Comparison of ENCODE assay signal across 14 mouse cellular contexts in the genomic region with DNA sequence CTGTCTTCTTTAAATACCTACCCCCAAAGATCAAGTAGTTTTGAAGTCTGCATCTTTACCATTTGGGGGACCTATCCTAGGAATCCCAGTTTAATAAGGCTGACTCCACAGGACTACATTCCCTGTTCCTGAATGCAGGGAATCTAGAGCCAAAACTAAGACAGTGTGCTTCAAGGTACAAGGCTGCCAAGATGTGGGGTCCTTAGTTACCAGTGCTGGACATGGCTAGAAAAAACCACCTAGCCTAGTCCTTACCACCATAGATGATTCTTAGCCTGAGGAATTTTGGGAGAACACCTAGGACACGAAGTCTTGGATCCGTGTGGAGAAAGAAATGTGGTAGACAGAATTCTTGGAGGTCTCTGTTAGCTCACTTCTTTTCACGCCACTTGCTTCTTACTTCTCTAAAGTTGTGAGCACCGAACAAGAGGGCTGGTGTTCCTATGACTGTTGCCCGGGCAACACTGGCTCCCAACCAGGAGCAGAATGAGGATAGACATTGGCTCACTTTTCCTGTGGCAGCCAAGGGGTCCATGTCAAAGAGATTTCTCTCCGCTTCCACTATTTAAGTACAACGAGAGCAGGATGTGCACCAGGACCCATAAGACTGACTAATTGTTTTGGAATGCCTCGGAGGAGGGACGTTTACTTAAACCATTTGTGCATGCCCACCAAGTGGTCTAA. TPM values are rescaled to one million over a fixed set of nuclear protein-coding genes. Genes with fewer than 3 reads are reported as not detected.
A peak's percentile ranks its signal among the peaks of the same experiment; 100 is the strongest.
DNase-seq lines count a peak whose midpoint lies in the region; ATAC-seq and TF ChIP-seq lines count a peak whose summit lies in the region.
"Had no signal": no experiment of that assay in that cellular context is flagged by ENCODE, and none has a peak within 500 bp of the region (broad histone marks: within the 10 kb centered on the region; RNA-seq: fewer than 3 reads in every experiment).

No protein-coding gene starts in this region.

- no peak for TF ChIP-seq POLR2A in limb, embryonic 14.5 days (IDR thresholded peaks at IDR 0.05; ENCODE audit: borderline replicate concordance, extremely low read depth, insufficient read depth, insufficient read length)

- no peaks in the 10 kb centered on the region for H3K36me3 ChIP-seq in limb, embryonic 14.5 days (ENCODE audit: control insufficient read depth, insufficient read depth, low read length)
- H3K36me3 ChIP-seq in limb, embryonic 10.5 days = no peaks in the 10 kb centered on the region
- H3K36me3 ChIP-seq in embryonic facial prominence, embryonic 14.5 days (ENCODE audit: control insufficient read depth, insufficient read depth, low read length) = no peaks in the 10 kb centered on the region
- H3K36me3 ChIP-seq: G1E; liver, embryonic 12.5 days had no signal

- H3K9me3 ChIP-seq in limb, embryonic 14.5 days (ENCODE audit: control insufficient read depth, low read length) = no peaks in the 10 kb centered on the region
- no peaks in the 10 kb centered on the region for H3K9me3 ChIP-seq in limb, embryonic 10.5 days (replicated peaks)
- no peaks in the 10 kb centered on the region for H3K9me3 ChIP-seq in embryonic facial prominence, embryonic 14.5 days (ENCODE audit: control insufficient read depth, low read length)
- H3K9me3 ChIP-seq: liver, embryonic 12.5 days had no signal

- peak; percentile 43 to 69 for DNase-seq in cerebellum, postnatal 10 days
- DNase-seq in cerebellum, adult 18-20 months = no peak
- peak; percentile 23 for DNase-seq in limb, embryonic 14.5 days (ENCODE audit: low spot score)
- no peak for DNase-seq in limb, embryonic 10.5 days (ENCODE audit: low spot score)
- DNase-seq in embryonic facial prominence, embryonic 14.5 days (ENCODE audit: low spot score) = peak; percentile 51
- DNase-seq in layer of hippocampus, postnatal 36 days = peak; percentile 12 to 25
- no peak for DNase-seq in B cell, adult 2 months
- no peak for DNase-seq in gastrocnemius, adult 2 months
- DNase-seq: cerebellum, adult 11 months had no signal

- ATAC-seq in limb, embryonic 14.5 days (ENCODE audit: low FRiP score, low read depth) = no peak
- no peak for ATAC-seq in embryonic facial prominence, embryonic 14.5 days (ENCODE audit: low read depth)
- ATAC-seq: liver, embryonic 12.5 days had no signal

- TF ChIP-seq CTCF in gastrocnemius, adult 2 months (IDR thresholded peaks at IDR 0.05) = no peak

- H3K4me2 ChIP-seq in limb, embryonic 14.5 days (replicated peaks; ENCODE audit: low read depth, low read length, severe bottlenecking) = no peak overlapping the region
- no peak overlapping the region for H3K4me2 ChIP-seq in embryonic facial prominence, embryonic 14.5 days (ENCODE audit: low read depth, low read length)
- H3K4me2 ChIP-seq: liver, embryonic 12.5 days had no signal

- no peak overlapping the region for H3K9ac ChIP-seq in limb, embryonic 14.5 days (ENCODE audit: low read depth, low read length, severe bottlenecking)
- no peak overlapping the region for H3K9ac ChIP-seq in embryonic facial prominence, embryonic 14.5 days (ENCODE audit: low read depth, low read length)
- H3K9ac ChIP-seq: liver, embryonic 12.5 days had no signal

- H3K4me3 ChIP-seq in limb, embryonic 14.5 days (replicated peaks; ENCODE audit: low read length) = no peak overlapping the region
- no peak overlapping the region for H3K4me3 ChIP-seq in limb, embryonic 10.5 days
- H3K4me3 ChIP-seq in embryonic facial prominence, embryonic 14.5 days (ENCODE audit: low read depth, low read length) = no peak overlapping the region
- no peak overlapping the region for H3K4me3 ChIP-seq in gastrocnemius, adult 2 months
- H3K4me3 ChIP-seq: liver, embryonic 12.5 days had no signal

- H3K27ac ChIP-seq in limb, embryonic 14.5 days (replicated peaks; ENCODE audit: low read depth, low read length) = no peak overlapping the region
- H3K27ac ChIP-seq in limb, embryonic 10.5 days = no peak overlapping the region
- no peak overlapping the region for H3K27ac ChIP-seq in embryonic facial prominence, embryonic 14.5 days (replicated peaks; ENCODE audit: low read depth, low read length)
- no peak overlapping the region for H3K27ac ChIP-seq in gastrocnemius, adult 2 months
- H3K27ac ChIP-seq: liver, embryonic 12.5 days had no signal

- intact Hi-C loops in gastrocnemius, adult 2 months (cut with DNase I) = no loop called here

- no peaks in the 10 kb centered on the region for H3K4me1 ChIP-seq in limb, embryonic 14.5 days (ENCODE audit: control insufficient read depth, insufficient read depth, low read length)
- no peaks in the 10 kb centered on the region for H3K4me1 ChIP-seq in limb, embryonic 10.5 days
- H3K4me1 ChIP-seq in embryonic facial prominence, embryonic 14.5 days (ENCODE audit: control insufficient read depth, insufficient read depth, low read length) = no peaks in the 10 kb centered on the region
- H3K4me1 ChIP-seq: liver, embryonic 12.5 days had no signal

- H3K27me3 ChIP-seq in limb, embryonic 14.5 days (ENCODE audit: control insufficient read depth, insufficient read depth, low read length) = no peaks in the 10 kb centered on the region
- H3K27me3 ChIP-seq in limb, embryonic 10.5 days (ENCODE audit: low read depth, poor library complexity, severe bottlenecking) = no peaks in the 10 kb centered on the region
- H3K27me3 ChIP-seq in embryonic facial prominence, embryonic 14.5 days (replicated peaks; ENCODE audit: control insufficient read depth, insufficient read depth, low read length) = no peaks in the 10 kb centered on the region
- H3K27me3 ChIP-seq: liver, embryonic 12.5 days had no signal

- WGBS in limb, embryonic 14.5 days = 66% methylated on average over 9 of the region's 9 CpGs
- 86% methylated on average over 9 of the region's 9 CpGs for WGBS in limb, embryonic 10.5 days
- 53% methylated on average over 9 of the region's 9 CpGs for WGBS in embryonic facial prominence, embryonic 14.5 days

RNA-seq across cellular contexts. Expression of gene Prmt8, which starts 33.9 kb away (rescaled TPM):
- polyA plus RNA-seq in limb, embryonic 14.5 days (2012; rRNA removed) = 0.19 and 0.31 TPM in 2 replicates
- polyA plus RNA-seq in limb, embryonic 14.5 days (2014; fragmentation: Nextera tagmentation; extraction: Ambion mirVana) = 0.17 and 0.34 TPM in 2 replicates
- not detected in 2 replicates for polyA plus RNA-seq in limb, embryonic 10.5 days (2016; fragmentation: Nextera tagmentation; extraction: Ambion mirVana)
- polyA plus RNA-seq in embryonic facial prominence, embryonic 14.5 days (2014; fragmentation: Nextera tagmentation; extraction: Ambion mirVana) = 1.3 and 1.7 TPM in 2 replicates
- total RNA-seq in layer of hippocampus, postnatal 36 days (2021) = 10 to 100 TPM; 63.8 to 66.2 TPM
- total RNA-seq in gastrocnemius, adult 2 months (2021) = not detected
- total RNA-seq: adrenal gland, adult 18-20 months; gastrocnemius, adult 18-20 months; megakaryocyte, adult 5-6 weeks had no signal
- polyA plus RNA-seq: G1E; liver, embryonic 12.5 days had no signal

Comparison
In these comparisons a context has a peak if more than half of its experiments do, and no peak if none do; other contexts are left out.
1. DNase-seq: peak in cerebellum, postnatal 10 days (2 of 2), limb, embryonic 14.5 days (single experiment), embryonic facial prominence, embryonic 14.5 days (single experiment) and layer of hippocampus, postnatal 36 days (2 of 2); none in cerebellum, adult 18-20 months (0 of 2), limb, embryonic 10.5 days (single experiment), B cell, adult 2 months (0 of 2) and gastrocnemius, adult 2 months (single experiment).